Mouse (Mus musculus) liver, adult 2 months (tissue): ENCODE data around the gene Skap1. TPM values are rescaled to one million over a fixed set of nuclear protein-coding genes. Genes with fewer than 3 reads are reported as not detected.

Source experiments
- DNase-seq: peaks from one replicate; pipeline ENCODE4 v3.0.0-alpha.2; 2011; ENCODE audit warnings: low read depth, low spot score; ENCODE audit errors: extremely low read depth
- H3K27ac ChIP-seq: fragments of 200-500 bp; replicated peaks from 2 replicates; pipeline ENCODE4 v1.5.1; 2012; ENCODE audit warnings: low read depth, mild to moderate bottlenecking, control low read depth, inconsistent platforms, low read length; ENCODE audit not compliant: insufficient read depth
- H3K27me3 ChIP-seq: fragments of 200-500 bp; 2 replicates; pipeline ENCODE4 v1.6.1; 2012; ENCODE audit warnings: mild to moderate bottlenecking, moderate library complexity, low read length, inconsistent platforms; ENCODE audit not compliant: control insufficient read depth, insufficient read depth
- H3K36me3 ChIP-seq: fragments of 200-500 bp; 2 replicates; pipeline ENCODE4 v1.6.1; 2012; ENCODE audit warnings: low read length, inconsistent platforms; ENCODE audit not compliant: control insufficient read depth, insufficient read depth
- H3K4me1 ChIP-seq: fragments of 200-500 bp; 2 replicates; pipeline ENCODE4 v1.6.1; 2011; ENCODE audit warnings: low read length; ENCODE audit not compliant: control insufficient read depth, insufficient read depth
- H3K4me3 ChIP-seq: fragments of 200-500 bp; 2 replicates; pipeline ENCODE4 v1.5.1; 2011; ENCODE audit warnings: low read depth, mild to moderate bottlenecking, control low read depth, low read length, moderate library complexity; ENCODE audit not compliant: insufficient read depth
- H3K79me2 ChIP-seq: fragments of 200-500 bp; 2 replicates; pipeline ENCODE4 v1.6.1; 2012; ENCODE audit warnings: inconsistent platforms, mild to moderate bottlenecking, low read length, moderate library complexity; ENCODE audit not compliant: control insufficient read depth, insufficient read depth
- H3K9ac ChIP-seq: fragments of 200-500 bp; 2 replicates; pipeline ENCODE4 v1.6.1; 2012; ENCODE audit warnings: low read depth, mild to moderate bottlenecking, control low read depth, inconsistent platforms, low read length
- CTCF ChIP-seq: fragments of 200-500 bp; IDR thresholded peaks from 2 replicates; pipeline ENCODE4 v1.5.1; 2011; ENCODE audit warnings: low read depth, low read length, control low read depth
- POLR2A ChIP-seq: fragments of 200-500 bp; IDR thresholded peaks from 2 replicates; pipeline ENCODE4 v1.6.1; 2011; ENCODE audit warnings: low read length, control low read depth; ENCODE audit not compliant: insufficient read depth; ENCODE audit errors: extremely low read depth
- WGBS: fragments of 180-500 bp; shearing (Covaris S2); methylation state at CpG from one replicate; pipeline ENCODE4 v1.1.7; 2018; 5-methylcytosine and 5-hydroxymethylcytosine counted together
- polyA plus RNA-seq: library from polyadenylated mRNA; depleted of rRNA; stranded (reverse); fragments of >200 nt; gene quantifications from 2 replicates; pipeline ENCODE4 v1.2.3, GENCODE M21; 2012
- total RNA-seq: library from RNA; depleted of rRNA; stranded (reverse); fragments of >200 nt; gene quantifications from 2 replicates; pipeline ENCODE4 v1.2.3, GENCODE M21; 2014

The Skap1 gene
- total and polyA plus RNA-seq, 2 experiments, result 0.40 to 0.92 TPM

- DNase-seq, result no peak
- no peak overlapping the region for H3K27ac ChIP-seq
- H3K27me3 ChIP-seq, result no peaks in the 10 kb centered on the region; the same call in 1 of the 2 replicates
- no peaks in the 10 kb centered on the region for H3K79me2 ChIP-seq
- H3K4me1 ChIP-seq, result no peaks in the 10 kb centered on the region
- H3K36me3 ChIP-seq, result no peaks in the 10 kb centered on the region
- H3K4me3 ChIP-seq, result no peak overlapping the region
- H3K9ac ChIP-seq, result no peak overlapping the region
- 45% methylated on average over 4 of the region's 4 CpGs for WGBS
- TF ChIP-seq CTCF, result no peak
- no peak for TF ChIP-seq POLR2A
These were observed 293.0 kb downstream of the Skap1 start for GRCm38 (mm10) chr11:96757421-96757820.

GRCm38 (mm10) chr11:96758402-96758801 lies 294.0 kb downstream of the Skap1 start:
- Histone ChIP-seq H3K27me3 (no peaks in the 10 kb centered on the region; the same call in 1 of the 2 replicates), H3K36me3 (no peaks in the 10 kb centered on the region), H3K27ac (no peak overlapping the region), H3K79me2 (no peaks in the 10 kb centered on the region), H3K9ac (no peak overlapping the region), H3K4me1 (no peaks in the 10 kb centered on the region), H3K4me3 (no peak overlapping the region)
- WGBS, result 58% methylated on average over 5 of the region's 5 CpGs
- TF ChIP-seq POLR2A, result no peak
- no peak for TF ChIP-seq CTCF
- no peak for DNase-seq

GRCm38 (mm10) chr11:96760042-96760441 lies 295.6 kb downstream of the Skap1 start:
- peak; percentile 55 for DNase-seq

GRCm38 (mm10) chr11:96761984-96762383 lies 297.6 kb downstream of the Skap1 start:
- WGBS, result 72% methylated on average over 7 of the region's 7 CpGs
- H3K79me2 ChIP-seq, result no peaks in the 10 kb centered on the region

More at GRCm38 (mm10) chr11:96760042-96760441, 295.6 kb downstream of the Skap1 start:
- 46% methylated on average over 3 of the region's 3 CpGs for WGBS
- Histone ChIP-seq H3K27me3 (no peaks in the 10 kb centered on the region; the same call in 1 of the 2 replicates), H3K27ac (no peak overlapping the region), H3K4me3 (no peak overlapping the region), H3K79me2 (no peaks in the 10 kb centered on the region), H3K9ac (no peak overlapping the region), H3K36me3 (no peaks in the 10 kb centered on the region), H3K4me1 (no peaks in the 10 kb centered on the region)
- TF ChIP-seq CTCF (peak; percentile 52), POLR2A (no peak)

GRCm38 (mm10) chr11:96762742-96763470 lies 298.5 kb downstream of the Skap1 start:
- 71% methylated on average over 15 of the region's 15 CpGs for WGBS
- Histone ChIP-seq H3K4me3 (no peak overlapping the region), H3K9ac (no peak overlapping the region), H3K36me3 (peaks cover 2% of the 10 kb centered on the region; the same call in 1 of the 2 replicates), H3K79me2 (no peaks in the 10 kb centered on the region), H3K27ac (no peak overlapping the region), H3K27me3 (no peaks in the 10 kb centered on the region), H3K4me1 (no peaks in the 10 kb centered on the region)
- no peak for TF ChIP-seq POLR2A
- no peak for DNase-seq

More at GRCm38 (mm10) chr11:96761984-96762383, 297.6 kb downstream of the Skap1 start:
- no peak overlapping the region for H3K4me3 ChIP-seq
- H3K36me3 ChIP-seq, result no peaks in the 10 kb centered on the region
- H3K4me1 ChIP-seq, result no peaks in the 10 kb centered on the region
- TF ChIP-seq CTCF, result no peak
- no peak for TF ChIP-seq POLR2A
- H3K27me3 ChIP-seq, result no peaks in the 10 kb centered on the region; the same call in 1 of the 2 replicates
- DNase-seq, result no peak
- no peak overlapping the region for H3K9ac ChIP-seq
- H3K27ac ChIP-seq, result no peak overlapping the region
